Mouse (Mus musculus) testis, adult 2 months (tissue): ENCODE results near the gene Mthfd2l.
A peak's percentile ranks its signal among the peaks of the same experiment; 100 is the strongest.

Experiments used
- CTCF ChIP-seq: fragments of 200-500 bp; IDR thresholded peaks from 2 replicates; pipeline ENCODE4 v1.5.1; 2012; ENCODE audit warnings: low read depth, mild to moderate bottlenecking, inconsistent platforms, low read length, moderate library complexity; ENCODE audit not compliant: control insufficient read depth, insufficient read depth, insufficient replicate concordance
- POLR2A ChIP-seq: fragments of 200-500 bp; IDR thresholded peaks from 2 replicates; pipeline ENCODE4 v1.6.1; 2012; ENCODE audit warnings: low read depth, mild to moderate bottlenecking, inconsistent platforms, low read length, moderate library complexity; ENCODE audit not compliant: control insufficient read depth

DNA sequence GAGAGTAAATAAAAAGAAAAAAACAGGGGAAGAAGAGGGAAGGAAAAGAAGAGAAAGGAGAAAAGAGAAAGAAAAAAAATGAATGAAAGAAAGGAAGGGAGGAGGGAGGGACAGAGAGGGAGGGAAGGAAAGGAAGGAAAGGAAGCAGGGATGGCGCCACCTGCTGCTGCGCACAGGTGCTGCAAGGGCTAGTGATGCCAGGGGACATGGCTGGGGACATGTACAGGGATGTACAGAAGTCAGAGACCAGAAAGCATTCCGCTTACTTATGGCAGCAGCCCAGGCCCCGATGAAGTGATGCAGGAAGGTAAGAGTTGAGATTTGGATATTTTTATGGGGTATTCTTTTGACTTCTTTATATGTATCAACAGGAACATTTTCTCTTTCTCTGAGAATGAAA lies 33.4 kb downstream of the Mthfd2l start:
- TF ChIP-seq CTCF: peak; percentile 93
- no peak for TF ChIP-seq POLR2A
